Mouse (Mus musculus): ENCODE data around the gene Sdc4.

Sdc4 gene

GRCm38 (mm10) chr2:164443460-164444000 lies at the start of gene Sdc4:
Sdc4 (minus strand) TSS chr2:164443887.
- no peak for DNase-seq (ENCODE audit: extremely low spot score, low spot score)

DNA sequence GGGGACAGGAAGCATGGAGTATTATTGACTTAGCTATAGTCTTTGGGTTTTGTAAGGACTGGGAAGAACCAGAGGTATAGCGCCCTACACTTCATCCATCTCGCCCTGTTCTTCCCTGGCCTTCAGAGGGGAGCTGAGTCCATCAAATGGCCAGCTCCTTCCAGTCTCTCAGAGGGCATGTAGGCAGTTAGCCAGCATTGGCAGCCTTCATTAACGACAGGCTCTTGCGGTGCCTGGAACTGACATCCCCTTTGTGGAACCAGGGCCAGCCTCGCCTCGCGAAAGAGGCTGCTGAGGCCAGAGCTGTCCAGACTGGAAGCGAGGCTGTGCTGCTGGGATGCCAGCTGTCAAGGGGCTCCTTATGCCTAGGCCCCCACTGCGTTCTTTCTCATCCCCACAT lies 44.1 kb upstream of the Sdc4 start:
- DNase-seq (ENCODE audit: extremely low spot score, low spot score): no peak

DNA sequence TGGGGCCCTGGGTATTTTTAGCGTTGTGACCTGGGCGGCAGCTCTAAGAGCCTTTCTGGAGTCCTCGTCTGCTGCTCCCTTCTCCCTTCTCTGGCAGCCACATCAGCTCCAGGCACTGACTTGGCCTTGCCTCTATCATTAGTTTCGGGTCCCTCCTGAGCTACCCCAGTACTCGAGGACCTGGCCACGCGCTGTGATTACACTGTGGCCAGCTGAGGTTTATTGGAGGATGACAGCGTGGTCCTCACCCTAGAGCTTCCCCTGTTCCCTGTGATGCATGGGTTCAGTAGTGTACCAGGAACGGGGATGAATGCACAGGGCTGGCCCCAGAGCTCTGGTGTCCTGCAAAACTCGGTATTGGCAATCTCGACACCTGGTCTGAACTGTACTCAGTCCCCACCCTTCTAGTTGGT lies 43.4 kb upstream of the Sdc4 start:
- no peak for DNase-seq (ENCODE audit: extremely low spot score, low spot score)

GRCm38 (mm10) chr2:164486258-164487114 lies 42.8 kb upstream of the Sdc4 start:
- peak; percentile 55 for DNase-seq (ENCODE audit: extremely low spot score, low spot score)

DNA sequence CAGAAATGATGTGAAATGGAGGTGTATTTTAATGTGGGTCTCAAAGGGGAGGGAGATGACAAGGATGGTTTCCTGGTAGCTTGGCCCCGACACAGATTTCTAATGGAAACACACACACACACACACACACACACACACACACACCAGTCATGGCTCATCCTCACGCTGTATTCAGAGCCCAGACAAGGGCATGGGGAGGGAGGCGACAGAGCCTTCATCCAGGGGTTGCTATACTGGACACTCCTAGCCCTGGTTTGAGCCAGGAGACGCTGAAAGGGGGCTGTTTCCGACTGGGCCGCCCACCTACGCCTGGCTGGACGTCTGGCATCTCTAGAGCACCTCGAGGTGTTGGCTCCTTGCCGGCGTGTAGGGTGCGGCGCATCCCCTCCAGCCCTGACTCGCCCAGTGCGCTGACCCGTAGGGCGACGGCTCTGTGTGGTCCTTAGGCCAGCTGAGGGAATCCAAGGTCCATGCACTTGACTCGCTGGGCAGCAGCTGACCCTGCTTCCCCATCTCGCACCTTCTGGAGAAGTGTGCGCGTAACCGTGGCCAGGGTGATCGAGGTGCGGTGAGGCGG lies 42.1 kb upstream of the Sdc4 start, which contains the start of gene Dbndd2:
Gene Dbndd2 (plus strand): TSS at position 426 of the 577 bp plus-strand sequence.
- peak; percentile 48 for DNase-seq (ENCODE audit: extremely low spot score, low spot score)

DNA sequence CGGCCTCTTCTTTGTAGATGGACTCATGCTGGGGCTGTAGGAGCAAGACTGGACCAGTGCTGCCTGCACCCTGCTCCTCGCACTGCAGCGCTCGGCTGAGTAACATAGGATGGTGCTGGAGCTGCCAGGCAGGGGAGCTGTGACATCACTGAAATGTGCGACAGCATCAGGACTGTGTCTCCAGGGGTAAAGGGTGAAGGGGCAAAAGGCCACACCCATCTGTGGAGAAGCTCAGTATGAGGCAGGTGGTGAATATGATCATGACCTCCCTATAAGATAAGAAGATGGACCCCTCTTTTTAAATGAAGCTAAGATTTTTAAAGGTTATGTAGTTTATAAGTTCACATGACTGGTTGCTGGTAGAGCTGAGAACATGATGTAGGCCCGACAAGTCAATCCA lies 29.9 kb upstream of the Sdc4 start, which contains the start of gene Trp53tg5:
Gene Trp53tg5 (minus strand): TSS at position 101 of the 400 bp plus-strand sequence.
- no peak for DNase-seq (ENCODE audit: extremely low spot score, low spot score)

- peak; percentile 30 for DNase-seq (ENCODE audit: extremely low spot score, low spot score)
Observed at GRCm38 (mm10) chr2:164470254-164470653, 26.6 kb upstream of the Sdc4 start.

DNA sequence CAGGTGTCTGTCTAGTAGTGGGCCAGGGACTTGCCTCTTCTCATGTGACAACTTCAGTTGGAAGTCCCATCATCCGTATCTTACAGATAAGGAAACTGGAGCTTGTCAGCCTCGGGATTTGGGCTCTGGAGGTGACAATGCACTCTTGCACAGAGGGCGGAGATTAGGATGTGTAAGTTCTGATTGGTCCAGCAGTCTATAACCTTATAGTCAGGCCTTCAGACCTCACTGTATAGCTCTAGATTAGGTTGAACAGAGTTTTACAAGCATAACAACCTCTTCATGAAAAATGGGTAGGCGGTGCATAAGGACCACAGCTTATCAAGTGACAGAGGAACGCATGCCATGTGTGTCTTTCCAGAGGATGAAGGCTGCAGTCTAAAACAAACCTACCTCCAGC lies 23.1 kb upstream of the Sdc4 start:
- DNase-seq (ENCODE audit: extremely low spot score, low spot score): no peak

- no peak for DNase-seq (ENCODE audit: extremely low spot score, low spot score)
Observed at GRCm38 (mm10) chr2:164465161-164465560, 21.5 kb upstream of the Sdc4 start.

- DNase-seq (ENCODE audit: extremely low spot score, low spot score): peak; percentile 96
Observed at GRCm38 (mm10) chr2:164460745-164461551, 17.3 kb upstream of the Sdc4 start, which contains the start of gene Gm20458. Gm20458 (plus strand) TSS chr2:164460967.

DNA sequence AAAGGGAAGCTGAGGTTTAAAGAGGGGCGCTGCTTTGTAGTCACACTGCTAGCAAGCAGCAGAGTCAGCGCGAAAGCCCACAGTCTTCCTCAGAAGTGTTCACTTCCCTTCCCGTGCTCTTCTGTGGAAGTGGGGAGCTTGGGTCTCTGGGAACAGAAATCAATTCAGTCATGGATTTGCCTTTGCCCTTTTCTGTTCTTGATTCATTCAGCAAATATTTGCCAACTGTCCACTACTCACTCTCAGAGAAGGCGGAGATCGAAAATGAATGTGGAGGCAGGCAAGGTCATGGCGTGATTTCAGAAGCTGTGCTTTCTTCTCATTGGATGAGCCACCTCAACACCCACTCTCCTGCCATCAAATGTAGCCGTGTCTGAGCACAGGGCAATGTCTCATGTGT lies 14.8 kb upstream of the Sdc4 start:
- DNase-seq (ENCODE audit: extremely low spot score, low spot score): no peak

DNA sequence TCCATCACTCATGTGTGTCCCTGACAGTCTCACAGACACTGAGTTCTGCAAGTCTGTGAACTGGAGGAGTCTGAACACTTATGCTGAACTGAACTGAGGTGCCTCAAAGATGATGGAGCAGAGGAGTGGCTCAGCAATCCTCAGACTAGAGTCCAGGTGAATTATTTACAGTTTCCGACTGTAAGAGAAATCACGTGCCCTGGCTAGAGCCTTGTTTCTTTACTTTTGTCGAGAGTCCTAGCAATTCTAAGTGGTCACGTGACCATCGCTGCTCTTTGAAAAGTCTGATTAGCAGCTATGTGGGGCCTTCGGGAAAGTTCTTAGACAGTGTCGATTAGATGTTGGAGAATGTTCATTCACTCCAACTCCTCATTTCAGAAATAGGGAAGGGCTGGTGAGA lies 14.3 kb upstream of the Sdc4 start:
- no peak for DNase-seq (ENCODE audit: extremely low spot score, low spot score)

DNA sequence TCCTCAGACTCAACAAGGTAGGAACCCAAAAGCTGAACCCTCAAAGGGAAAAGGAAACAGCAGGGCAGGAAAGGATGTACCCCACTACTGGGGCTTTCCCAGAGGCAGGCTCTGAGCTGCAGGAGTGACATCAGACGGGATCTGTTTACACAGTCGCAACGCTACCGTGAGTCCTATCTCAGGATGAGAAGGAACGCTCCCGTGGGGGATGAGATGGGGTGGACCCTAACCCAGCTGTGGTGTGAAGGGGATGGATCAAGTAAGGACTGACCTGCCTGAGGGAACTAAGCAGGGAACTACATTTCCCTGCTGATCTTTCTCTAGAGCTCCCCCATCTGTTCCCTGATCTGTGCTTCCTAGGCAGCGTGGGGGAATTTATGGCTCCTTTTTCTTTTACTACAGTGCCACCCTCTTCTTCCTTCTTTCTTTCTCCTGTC lies 13.2 kb upstream of the Sdc4 start, which contains the start of gene Sys1:
Gene Sys1 (plus strand): TSS at position 101 of the 437 bp plus-strand sequence.
- peak; percentile 36 for DNase-seq (ENCODE audit: extremely low spot score, low spot score)

DNA sequence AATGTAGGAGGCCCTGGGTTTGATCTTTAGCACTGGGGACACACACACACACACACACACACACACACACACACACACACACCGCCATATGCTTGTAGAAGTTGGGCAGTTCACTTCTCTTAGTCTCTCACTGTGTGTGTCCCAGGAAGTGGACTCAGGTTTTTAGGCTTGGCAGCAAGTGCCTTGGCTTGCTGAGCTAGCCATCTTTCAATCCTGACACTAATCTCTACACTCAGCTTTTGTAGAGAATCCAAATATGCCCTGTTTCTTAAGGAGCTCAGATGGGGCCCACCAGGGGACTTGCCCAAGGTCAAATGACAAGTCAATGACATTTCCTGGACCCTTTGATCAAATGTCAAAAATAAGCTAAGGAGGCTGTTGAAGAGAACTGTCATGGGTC lies 12.7 kb upstream of the Sdc4 start:
- DNase-seq (ENCODE audit: extremely low spot score, low spot score): no peak

GRCm38 (mm10) chr2:164455421-164456190 lies 11.9 kb upstream of the Sdc4 start:
- no peak for DNase-seq (ENCODE audit: extremely low spot score, low spot score)

GRCm38 (mm10) chr2:164454846-164455245 lies 11.2 kb upstream of the Sdc4 start:
- no peak for DNase-seq (ENCODE audit: extremely low spot score, low spot score)

DNA sequence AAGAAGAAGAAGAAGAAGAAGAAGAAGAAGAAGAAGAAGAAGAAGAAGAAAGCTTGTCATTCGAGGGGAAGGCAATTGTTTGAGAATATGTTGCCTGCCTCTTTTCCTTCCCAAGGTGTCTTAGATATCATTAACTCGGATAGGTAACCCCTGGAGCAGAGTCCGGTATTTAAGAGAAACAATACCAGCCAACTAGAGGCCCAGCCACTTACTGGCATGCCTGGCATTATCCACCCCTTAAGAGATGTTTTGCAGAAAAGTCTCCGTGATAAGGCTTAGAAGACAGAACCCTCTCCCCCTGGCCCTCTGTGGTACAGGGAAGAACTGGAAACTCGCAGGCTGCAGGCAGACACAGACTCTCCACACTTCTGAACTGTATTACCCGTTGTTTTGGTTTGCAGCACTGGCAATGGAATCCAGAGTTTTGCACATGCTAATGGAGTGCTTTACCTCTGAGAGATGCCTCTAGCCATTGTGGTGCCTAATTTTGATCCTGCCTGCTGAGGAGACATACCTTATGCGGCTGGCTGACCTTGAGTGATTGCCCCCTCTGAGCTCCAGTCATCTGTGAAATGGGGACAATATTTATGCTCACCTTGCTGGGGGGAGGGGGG lies 10.3 kb upstream of the Sdc4 start:
- no peak for DNase-seq (ENCODE audit: extremely low spot score, low spot score)

DNA sequence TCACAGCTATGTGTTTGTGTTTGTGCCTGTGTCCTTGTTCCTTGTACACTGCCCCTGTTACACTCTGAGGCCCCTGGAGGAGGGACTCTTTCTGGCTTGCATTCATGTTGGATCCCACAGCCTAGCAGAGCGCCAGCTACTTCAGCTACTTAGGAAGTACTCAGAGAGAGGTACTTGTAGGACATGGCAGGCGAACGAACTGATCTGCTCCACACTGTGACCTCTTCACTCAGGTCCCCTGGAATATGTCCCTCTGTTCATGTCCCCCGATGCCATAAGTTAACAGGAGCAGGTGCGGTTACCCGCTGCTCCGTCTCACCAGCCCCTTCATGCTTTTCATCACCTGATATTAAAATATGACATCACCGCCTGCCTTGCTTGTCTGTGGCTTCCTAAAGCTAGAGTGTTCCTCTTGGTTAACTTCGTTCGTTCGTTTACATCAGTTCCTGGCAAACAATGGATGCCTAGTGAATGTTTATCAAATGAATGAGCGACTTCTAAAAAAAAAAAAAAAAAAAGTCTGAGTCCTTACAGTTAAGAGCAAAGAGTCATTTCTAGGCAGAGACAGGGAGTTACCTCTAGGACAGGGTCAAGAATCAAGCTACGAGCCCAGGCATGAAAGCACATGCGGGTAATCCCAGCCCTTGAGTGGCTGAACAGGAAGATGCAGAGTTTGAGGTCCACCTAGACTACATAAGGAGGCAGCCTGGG lies 9.5 kb upstream of the Sdc4 start:
- no peak for DNase-seq (ENCODE audit: extremely low spot score, low spot score)

GRCm38 (mm10) chr2:164452000-164452676 lies 8.5 kb upstream of the Sdc4 start:
- DNase-seq (ENCODE audit: extremely low spot score, low spot score): peak; percentile 53

All from neural tube, embryonic 10.5 days (tissue).